Mouse (Mus musculus): ENCODE data around the gene Reps1.

GRCm38 (mm10) chr10:18022312-18022711 lies 33.3 kb upstream of the Reps1 start:
- no peak for TF ChIP-seq EP300 (IDR thresholded peaks at IDR 0.05; ENCODE audit: low read depth)
- TF ChIP-seq CTCF (IDR thresholded peaks at IDR 0.05; ENCODE audit: low read depth): no peak
